Mouse (Mus musculus) CD4-positive, CD25-positive, alpha-beta regulatory T cell, adult 9 weeks (primary cell): ENCODE data around the gene Akirin1. TPM values are rescaled to one million over a fixed set of nuclear protein-coding genes. Genes with fewer than 3 reads are reported as not detected.

Source experiments
- polyA plus RNA-seq: library from polyadenylated mRNA; unstranded; fragments of 100-300 nt; shearing (Covaris generic); gene quantifications from one replicate; pipeline ENCODE4 v1.2.1, GENCODE M21; 2017

The Akirin1 gene
- polyA plus RNA-seq: 12.4 TPM

DNA sequence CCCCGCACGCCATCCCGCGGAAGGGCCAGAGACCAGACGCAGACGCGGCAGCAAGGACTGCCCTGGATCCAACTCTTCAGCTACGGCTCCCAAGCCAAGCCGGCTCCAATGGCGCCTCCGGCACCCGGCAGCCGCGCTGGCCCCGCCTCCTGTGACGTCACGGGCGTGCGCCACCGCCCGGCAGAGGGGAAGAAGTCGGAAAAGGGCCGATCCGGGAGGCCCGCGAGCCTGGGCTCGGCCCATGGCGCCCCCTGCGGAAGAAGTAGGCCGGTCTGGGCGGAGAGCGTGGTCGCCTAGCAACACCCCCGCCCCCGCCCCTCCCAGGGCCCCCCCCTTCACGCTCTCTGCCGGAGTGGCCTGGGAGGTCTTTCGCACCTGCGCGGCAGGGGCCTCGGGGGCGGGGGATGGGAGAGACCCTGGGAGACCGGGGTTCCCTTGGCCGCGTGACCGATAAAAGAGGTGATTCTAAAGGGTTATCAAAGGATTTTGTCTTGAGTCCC, at the start of gene Akirin1:
Gene Akirin1, minus strand, starts transcription at position 194 of the 500 bp plus-strand sequence.

GRCm38 (mm10) chr4:123787191-123787985, 37.2 kb upstream of the Akirin1 start, which contains the start of gene Rhbdl2:
Gene Rhbdl2 (plus strand): TSS chr4:123787874.

DNA sequence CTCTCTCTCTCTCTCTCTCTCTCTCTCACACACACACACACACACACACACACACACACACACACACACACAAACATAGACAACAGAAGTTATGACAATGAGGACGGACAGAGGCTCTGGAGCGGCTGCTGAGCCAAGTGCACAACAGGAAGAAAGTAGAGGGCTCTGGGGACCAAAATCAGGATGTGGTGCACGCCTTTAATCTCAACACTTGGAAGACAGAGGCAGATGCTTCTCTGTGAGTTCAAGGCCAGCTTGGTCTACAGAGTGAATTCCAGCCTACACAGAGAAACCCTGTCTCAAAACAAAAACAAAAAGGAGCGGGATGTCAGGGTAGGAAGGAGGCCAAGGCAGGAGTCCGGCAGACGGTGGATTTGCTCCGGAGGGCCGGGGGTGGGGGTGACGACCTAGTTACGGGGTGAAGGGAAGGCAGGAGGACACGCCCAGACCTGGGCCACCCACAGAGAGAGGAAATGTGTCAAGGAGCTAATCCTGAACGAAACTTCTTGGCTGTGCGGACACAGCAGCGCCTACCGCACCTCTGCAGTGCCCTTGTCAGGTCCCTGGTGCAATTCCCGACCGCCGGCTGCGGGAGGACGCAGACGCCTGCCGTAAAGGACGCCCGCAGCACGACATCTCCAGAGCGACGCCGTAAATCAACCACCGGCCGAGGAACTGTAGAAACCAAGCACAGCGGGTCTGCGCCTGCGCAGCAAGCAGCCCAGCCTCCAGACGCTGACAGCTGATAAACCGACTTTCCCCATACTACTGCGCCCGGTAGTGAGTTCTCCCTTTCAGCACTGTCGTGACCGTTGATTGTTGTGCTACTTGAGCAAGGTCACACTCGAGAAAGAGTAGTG, 32.3 kb downstream of the Akirin1 start, which contains the start of gene Ndufs5:
Gene Ndufs5, minus strand, starts transcription at position 629 of the 860 bp plus-strand sequence.

Other genes starting within 250 kb of the Akirin1 start
- gene Macf1, start 66.0 kb downstream of the Akirin1 start, polyA plus RNA-seq: 191 TPM
- gene Ndufs5, start 32.1 kb downstream of the Akirin1 start, polyA plus RNA-seq: 168 TPM
- not detected for gene Rhbdl2, start 37.5 kb upstream of the Akirin1 start, polyA plus RNA-seq
- gene 4933427I04Rik, start 109.3 kb upstream of the Akirin1 start, polyA plus RNA-seq: not detected
- 15.0 TPM for gene Mycbp, start 154.5 kb upstream of the Akirin1 start, polyA plus RNA-seq
- 10.8 TPM for gene Rragc, start 167.1 kb upstream of the Akirin1 start, polyA plus RNA-seq
- gene 4930535I16Rik, start 167.7 kb upstream of the Akirin1 start, polyA plus RNA-seq: not detected